Mouse (Mus musculus) liver, embryonic 11.5 days (tissue): Measurements from ENCODE around the gene Samd4. TPM values are rescaled to one million over a fixed set of nuclear protein-coding genes. Genes with fewer than 3 reads are reported as not detected.

Experiments used
- ATAC-seq: fragments of 200-750 bp; cut with Nextera tagmentation; replicated peaks from 2 replicates; pipeline ENCODE4 v1.8.0; 2017; ENCODE audit warnings: moderate number of reproducible peaks, mild to moderate bottlenecking, moderate TSS enrichment, moderate library complexity; ENCODE audit not compliant: low FRiP score
- DNase-seq: peaks from one replicate; pipeline ENCODE4 v3.0.0-alpha.2; 2017; ENCODE audit warnings: low spot score
- H3K27ac ChIP-seq: fragments of 300-500 bp; sonication (generic); 2 replicates; pipeline ENCODE4 v1.5.1; 2014; ENCODE audit warnings: mild to moderate bottlenecking, low read depth, low read length, control low read depth
- H3K27me3 ChIP-seq: fragments of 300-500 bp; sonication (generic); replicated peaks from 2 replicates; pipeline ENCODE4 v1.6.1; 2014; ENCODE audit warnings: low read length, mixed read lengths; ENCODE audit not compliant: control insufficient read depth, insufficient read depth
- H3K36me3 ChIP-seq: fragments of 300-500 bp; sonication (generic); 2 replicates; pipeline ENCODE4 v1.6.1; 2014; ENCODE audit warnings: mild to moderate bottlenecking, low read length, moderate library complexity, mixed read lengths; ENCODE audit not compliant: control insufficient read depth, insufficient read depth
- H3K4me1 ChIP-seq: fragments of 300-500 bp; sonication (generic); replicated peaks from 2 replicates; pipeline ENCODE4 v1.6.1; 2014; ENCODE audit warnings: low read length, mixed read lengths; ENCODE audit not compliant: control insufficient read depth, insufficient read depth
- H3K4me2 ChIP-seq: fragments of 300-500 bp; sonication (generic); 2 replicates; pipeline ENCODE4 v1.6.1; 2014; ENCODE audit warnings: mild to moderate bottlenecking, control low read depth, moderate library complexity
- H3K4me3 ChIP-seq: fragments of 300-500 bp; sonication (generic); 2 replicates; pipeline ENCODE4 v1.5.1; 2014; ENCODE audit warnings: low read depth, low read length, control low read depth
- H3K9ac ChIP-seq: fragments of 300-500 bp; sonication (generic); 2 replicates; pipeline ENCODE4 v1.6.1; 2014; ENCODE audit warnings: low read depth, low read length, control low read depth
- H3K9me3 ChIP-seq: fragments of 300-500 bp; sonication (generic); 2 replicates; pipeline ENCODE4 v1.6.1; 2016; ENCODE audit warnings: low read length, inconsistent platforms, mixed read lengths; ENCODE audit not compliant: control insufficient read depth
- WGBS: fragments of 180-500 bp; shearing (Covaris S2); extraction: QIAGEN DNeasy Blood & Tissue Kit; methylation state at CpG from one replicate; pipeline ENCODE4 v1.1.7; 2014; 5-methylcytosine and 5-hydroxymethylcytosine counted together
- polyA plus RNA-seq: library from polyadenylated mRNA; unstranded; fragments of >200 nt; fragmentation: Nextera tagmentation; extraction: Ambion mirVana; gene quantifications from 2 replicates; pipeline ENCODE4 v1.2.1, GENCODE M21; 2014

Gene Samd4
- polyA plus RNA-seq, 1 experiment from 2014 or later = 1.1 TPM

DNA sequence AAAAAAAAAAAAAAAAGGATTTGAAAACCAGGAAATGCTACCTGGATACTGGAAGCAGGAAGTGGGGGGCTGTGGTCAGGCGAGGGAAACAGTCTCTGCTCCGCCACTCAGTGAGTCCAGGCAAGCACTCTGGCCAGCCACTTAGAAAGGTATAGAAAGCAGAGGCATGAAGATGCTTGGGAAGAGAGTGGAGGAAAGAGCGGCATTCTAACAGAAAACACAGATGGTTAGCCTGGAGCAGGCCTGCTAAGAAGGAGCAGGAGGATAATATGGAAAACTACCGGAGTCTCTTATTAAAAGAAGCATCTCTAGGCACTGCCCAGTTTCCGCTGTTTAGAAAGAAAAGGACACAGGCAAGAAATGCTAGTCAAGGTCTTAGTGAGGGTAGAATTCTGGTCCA is 150.8 kb downstream of the Samd4 start:
- DNase-seq (no peak), ATAC-seq (no peak)
- Histone ChIP-seq H3K4me3 (no peak overlapping the region), H3K27me3 (no peaks in the 10 kb centered on the region), H3K9ac (no peak overlapping the region), H3K27ac (no peak overlapping the region), H3K4me1 (no peaks in the 10 kb centered on the region), H3K36me3 (no peaks in the 10 kb centered on the region), H3K4me2 (no peak overlapping the region), H3K9me3 (no peaks in the 10 kb centered on the region)
- WGBS = 85% methylated on average over 5 of the region's 5 CpGs

DNA sequence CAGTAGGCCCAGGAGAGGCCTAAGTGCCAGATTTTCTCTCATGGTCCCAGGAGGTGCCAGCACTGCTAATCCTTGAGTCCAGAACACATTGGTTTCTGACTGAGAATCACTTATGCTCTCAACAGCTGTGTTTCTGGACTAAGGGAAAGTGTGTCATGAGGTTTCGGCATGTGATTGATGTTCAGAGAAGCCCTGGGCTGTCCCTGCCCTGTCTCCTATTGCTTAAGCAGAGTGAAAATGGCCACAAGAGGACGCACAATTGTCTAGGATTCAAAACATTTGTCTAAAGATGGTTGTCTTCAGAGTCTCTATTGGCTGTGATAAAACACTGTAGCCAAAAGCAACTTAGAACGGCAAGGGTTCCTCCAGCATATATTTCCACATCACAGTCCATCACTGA is 159.0 kb downstream of the Samd4 start:
- no peak for ATAC-seq
- no peak for DNase-seq
- Histone ChIP-seq H3K9me3 (no peaks in the 10 kb centered on the region), H3K4me3 (no peak overlapping the region), H3K27me3 (no peaks in the 10 kb centered on the region), H3K27ac (no peak overlapping the region), H3K4me2 (no peak overlapping the region), H3K36me3 (no peaks in the 10 kb centered on the region), H3K9ac (no peak overlapping the region), H3K4me1 (no peaks in the 10 kb centered on the region)
- 85% methylated on average over 3 of the region's 3 CpGs for WGBS

DNA sequence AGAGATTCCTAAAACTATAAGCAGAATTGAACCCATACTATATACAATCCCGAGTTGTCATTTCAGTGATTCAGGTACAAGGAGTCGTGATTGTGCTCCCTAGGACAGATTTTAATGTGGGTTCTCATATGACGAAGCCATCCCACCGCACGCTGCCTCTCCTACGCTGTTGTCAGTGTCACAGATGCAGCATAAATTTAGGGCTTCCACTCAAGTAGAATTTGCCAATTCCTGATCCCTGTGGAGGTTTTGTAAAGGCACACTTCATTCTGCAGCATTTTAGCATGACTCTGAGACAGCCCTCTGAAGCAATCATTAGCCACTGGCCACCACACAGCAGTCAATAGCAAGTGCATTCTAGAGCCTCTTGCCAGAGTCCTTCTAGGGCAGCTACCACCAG is 166.4 kb downstream of the Samd4 start:
- H3K4me1 ChIP-seq = no peaks in the 10 kb centered on the region
- DNase-seq (no peak), ATAC-seq (no peak)
- H3K9ac ChIP-seq = no peak overlapping the region
- H3K27ac ChIP-seq = no peak overlapping the region
- 87% methylated on average over 6 of the region's 6 CpGs for WGBS
- no peaks in the 10 kb centered on the region for H3K27me3 ChIP-seq
- no peaks in the 10 kb centered on the region for H3K36me3 ChIP-seq
- no peak overlapping the region for H3K4me2 ChIP-seq
- H3K4me3 ChIP-seq = no peak overlapping the region
- no peaks in the 10 kb centered on the region for H3K9me3 ChIP-seq

DNA sequence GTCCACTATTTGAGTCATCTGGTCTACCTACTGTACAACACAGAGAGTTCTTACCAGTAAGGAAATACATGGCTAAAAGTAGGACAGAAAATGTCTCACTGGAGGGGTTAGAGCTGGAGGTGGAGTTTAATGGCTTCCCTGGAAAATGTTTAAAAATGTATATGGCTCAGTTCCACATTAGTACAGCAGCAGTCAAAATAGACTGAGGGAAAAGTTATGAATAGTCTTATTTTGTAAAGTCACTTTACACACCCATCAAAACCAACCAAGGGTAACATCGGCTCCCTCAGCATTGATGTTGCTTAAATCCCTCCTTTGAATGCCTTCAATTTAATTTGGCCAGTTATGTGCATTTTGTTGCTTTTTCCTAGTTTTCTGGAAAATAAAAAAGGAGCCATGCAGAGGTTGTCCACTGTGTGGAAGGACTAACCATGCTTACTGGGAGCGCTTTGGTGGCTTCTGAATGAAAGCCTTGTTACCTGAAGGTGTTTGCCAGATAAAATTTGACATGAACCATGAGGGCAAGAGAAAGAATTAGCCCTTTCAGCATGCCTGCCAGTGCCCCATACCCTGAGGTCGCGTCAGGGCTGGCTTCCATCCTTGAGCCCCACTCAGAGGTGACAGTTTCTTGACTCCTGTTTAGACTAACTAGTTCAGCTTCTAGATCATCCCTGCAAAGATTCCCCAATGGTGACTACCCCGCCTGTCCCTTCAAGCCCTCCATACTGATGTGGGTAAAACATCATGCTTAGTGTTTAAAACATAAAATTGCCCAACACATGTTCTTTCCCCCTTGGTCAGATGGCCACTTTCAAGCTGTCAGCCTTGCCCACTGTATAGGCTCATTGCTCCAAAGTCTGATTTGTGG is 169.3 kb downstream of the Samd4 start:
- no peak for DNase-seq
- no peak for ATAC-seq
- H3K4me2 ChIP-seq = no peak overlapping the region
- H3K4me3 ChIP-seq = no peak overlapping the region
- no peaks in the 10 kb centered on the region for H3K27me3 ChIP-seq
- no peak overlapping the region for H3K9ac ChIP-seq
- no peaks in the 10 kb centered on the region for H3K4me1 ChIP-seq
- H3K36me3 ChIP-seq = no peaks in the 10 kb centered on the region
- H3K9me3 ChIP-seq = no peaks in the 10 kb centered on the region
- H3K27ac ChIP-seq = no peak overlapping the region
- 78% methylated on average over 5 of the region's 5 CpGs for WGBS

DNA sequence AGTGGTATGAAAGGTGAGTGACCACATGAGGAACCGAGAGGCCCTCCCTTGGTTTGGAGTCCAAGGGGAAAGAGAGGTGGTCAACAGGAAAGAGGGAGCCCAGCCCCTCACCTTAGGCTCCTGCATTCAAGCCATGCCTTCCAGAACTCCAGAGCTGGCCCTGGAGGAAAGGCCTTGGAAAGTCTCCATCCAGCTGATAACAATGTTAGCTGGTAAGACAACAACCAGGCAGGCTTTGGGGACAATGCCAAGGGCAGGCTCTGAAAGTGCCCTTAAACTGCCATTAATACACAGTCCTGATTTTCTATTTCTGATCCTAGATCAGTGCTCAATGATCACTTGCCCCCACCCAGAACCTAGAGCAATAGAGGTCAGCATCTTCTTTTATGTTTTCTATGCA is 170.4 kb downstream of the Samd4 start:
- ATAC-seq (no peak), DNase-seq (no peak)
- Histone ChIP-seq H3K4me1 (no peaks in the 10 kb centered on the region), H3K9me3 (no peaks in the 10 kb centered on the region), H3K9ac (no peak overlapping the region), H3K4me2 (no peak overlapping the region), H3K27ac (no peak overlapping the region), H3K27me3 (no peaks in the 10 kb centered on the region), H3K36me3 (no peaks in the 10 kb centered on the region), H3K4me3 (no peak overlapping the region)
- 67% methylated on average over 1 of the region's 1 CpGs for WGBS

DNA sequence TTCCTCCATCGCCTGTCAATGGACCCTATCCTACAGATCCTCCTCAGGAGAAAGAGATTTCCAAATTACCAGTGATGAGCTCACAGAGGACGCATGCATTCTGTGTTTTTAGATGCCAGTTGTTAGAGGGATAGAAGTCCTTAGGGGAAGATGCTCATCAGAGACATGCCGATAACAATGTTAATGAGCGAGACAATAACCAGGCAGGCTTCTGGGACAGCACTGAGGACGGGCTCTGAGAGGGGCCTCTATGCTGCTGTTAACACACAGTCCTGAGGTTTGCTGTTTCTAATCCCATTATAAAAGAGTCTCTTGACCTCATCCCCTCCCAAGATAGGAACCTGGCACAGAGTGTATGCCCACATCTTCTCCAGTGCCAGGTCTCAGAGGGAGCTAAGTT is 171.2 kb downstream of the Samd4 start:
- no peak overlapping the region for H3K9ac ChIP-seq
- ATAC-seq (no peak), DNase-seq (no peak)
- WGBS = 79% methylated on average over 5 of the region's 5 CpGs
- no peaks in the 10 kb centered on the region for H3K36me3 ChIP-seq
- no peaks in the 10 kb centered on the region for H3K9me3 ChIP-seq
- no peaks in the 10 kb centered on the region for H3K27me3 ChIP-seq
- H3K4me3 ChIP-seq = no peak overlapping the region
- no peak overlapping the region for H3K27ac ChIP-seq
- no peaks in the 10 kb centered on the region for H3K4me1 ChIP-seq
- no peak overlapping the region for H3K4me2 ChIP-seq

DNA sequence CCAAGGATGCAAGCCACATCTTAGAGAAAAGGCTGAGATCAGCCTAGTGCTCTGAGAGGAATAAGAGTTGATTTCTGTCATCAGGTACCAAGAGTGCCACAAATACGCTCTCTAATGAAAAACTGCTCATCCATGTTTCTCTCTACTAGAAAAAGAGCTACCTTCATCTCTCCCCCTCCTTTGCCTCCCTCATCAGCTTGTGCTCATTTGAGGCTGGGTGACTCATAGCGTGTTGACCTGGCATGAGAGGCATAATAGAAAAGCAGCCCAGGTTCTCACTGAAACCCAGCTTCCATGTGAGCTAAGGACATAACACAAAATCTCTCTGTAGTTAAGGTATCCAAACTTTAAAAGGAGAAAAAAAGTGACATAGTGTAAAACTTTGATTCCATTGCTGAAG is 176.3 kb downstream of the Samd4 start:
- no peak for ATAC-seq

DNA sequence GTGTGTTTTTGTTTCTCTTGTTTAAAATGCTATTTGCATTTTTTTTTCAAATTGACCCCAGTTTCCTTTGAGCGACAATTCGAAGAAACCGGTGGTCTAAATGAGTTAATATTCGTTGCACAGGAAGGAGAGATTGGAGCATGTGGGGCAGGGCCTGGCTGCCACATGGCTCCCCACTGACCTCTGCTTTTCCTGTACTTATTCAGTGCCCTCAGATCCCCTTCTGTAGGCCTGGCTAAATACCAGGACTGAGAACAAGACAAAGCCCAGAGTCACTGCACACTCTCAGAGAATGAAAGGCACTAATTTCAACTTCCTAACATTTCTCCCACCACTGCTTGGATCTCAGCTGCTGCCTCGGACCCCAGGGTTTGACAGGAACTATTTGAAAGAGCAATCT is 182.4 kb downstream of the Samd4 start:
- Histone ChIP-seq H3K4me3 (no peak overlapping the region), H3K9ac (no peak overlapping the region), H3K4me2 (no peak overlapping the region), H3K9me3 (no peaks in the 10 kb centered on the region), H3K36me3 (no peaks in the 10 kb centered on the region), H3K4me1 (no peaks in the 10 kb centered on the region), H3K27me3 (no peaks in the 10 kb centered on the region), H3K27ac (no peak overlapping the region)
- no peak for ATAC-seq
- no peak for DNase-seq
- WGBS = 61% methylated on average over 5 of the region's 5 CpGs

More for the DNA sequence above, 176.3 kb downstream of the Samd4 start:
- WGBS = 86% methylated on average over 2 of the region's 2 CpGs
- Histone ChIP-seq H3K4me2 (no peak overlapping the region), H3K27ac (no peak overlapping the region), H3K9ac (no peak overlapping the region), H3K9me3 (no peaks in the 10 kb centered on the region), H3K4me1 (no peaks in the 10 kb centered on the region), H3K4me3 (no peak overlapping the region), H3K36me3 (no peaks in the 10 kb centered on the region), H3K27me3 (no peaks in the 10 kb centered on the region)
- no peak for DNase-seq

DNA sequence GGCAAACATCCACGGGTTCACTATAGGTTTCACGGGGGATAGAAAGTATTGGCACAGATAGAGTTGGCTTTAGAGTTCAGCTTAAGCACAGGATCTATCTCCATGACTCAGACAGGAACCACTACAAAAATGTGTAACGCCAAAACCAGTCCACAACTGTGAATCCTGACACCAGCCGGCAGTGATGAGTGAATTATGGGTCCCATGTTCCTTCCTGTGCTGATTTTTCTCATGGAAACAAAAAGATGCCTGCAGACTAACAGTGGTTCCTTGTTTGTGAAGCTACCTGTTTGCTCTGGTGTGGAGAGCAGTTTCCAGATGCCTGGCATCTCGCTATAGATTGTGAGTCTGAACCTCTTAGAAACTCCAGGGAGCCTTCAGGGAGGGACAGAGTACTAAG is 184.2 kb downstream of the Samd4 start:
- Histone ChIP-seq H3K9me3 (no peaks in the 10 kb centered on the region), H3K27me3 (no peaks in the 10 kb centered on the region), H3K27ac (no peak overlapping the region), H3K4me2 (no peak overlapping the region), H3K36me3 (no peaks in the 10 kb centered on the region), H3K9ac (no peak overlapping the region), H3K4me1 (no peaks in the 10 kb centered on the region), H3K4me3 (no peak overlapping the region)
- ATAC-seq (no peak), DNase-seq (no peak)
- 68% methylated on average over 5 of the region's 5 CpGs for WGBS
